ENCODE assay signal across 31 mouse cellular contexts in genomic region chr13:81965431-81965830, GRCm38 (mm10).
"Had no signal": no experiment of that assay in that cellular context is flagged by ENCODE, and none has a peak within 500 bp of the region (broad histone marks: within the 10 kb centered on the region; RNA-seq: fewer than 3 reads in every experiment).

No protein-coding gene starts in this region.

- DNase-seq: left cerebral cortex, postnatal 4 days; liver; liver, embryonic 13.5 days; liver, postnatal 0 days; lung, adult 18-20 months; lung, adult 2 months; lung, embryonic 14.5 days; lung, postnatal 10 days; lung, postnatal 14 days; lung, postnatal 36 days; lung, postnatal 4 days; midbrain, embryonic 14.5 days had no signal

- H3K9ac ChIP-seq: limb, embryonic 12.5 days; limb, embryonic 13.5 days; limb, embryonic 15.5 days; liver, embryonic 12.5 days; liver, embryonic 13.5 days; liver, embryonic 14.5 days; liver, embryonic 15.5 days; liver, postnatal 0 days; lung, embryonic 14.5 days; lung, embryonic 15.5 days; midbrain, embryonic 12.5 days; midbrain, embryonic 13.5 days; midbrain, embryonic 15.5 days; neural tube, embryonic 12.5 days had no signal

- H3K36me3 ChIP-seq: limb, embryonic 10.5 days; limb, embryonic 12.5 days; limb, embryonic 13.5 days; limb, embryonic 15.5 days; liver, embryonic 12.5 days; liver, embryonic 13.5 days; liver, embryonic 15.5 days; lung, embryonic 15.5 days; midbrain, embryonic 10.5 days; midbrain, embryonic 12.5 days; midbrain, embryonic 13.5 days; midbrain, embryonic 15.5 days; neural tube, embryonic 12.5 days had no signal

- H3K4me2 ChIP-seq: limb, embryonic 12.5 days; limb, embryonic 13.5 days; limb, embryonic 15.5 days; liver, embryonic 11.5 days; liver, embryonic 12.5 days; liver, embryonic 13.5 days; liver, embryonic 15.5 days; lung, embryonic 14.5 days; lung, embryonic 15.5 days; midbrain, embryonic 12.5 days; midbrain, embryonic 13.5 days; midbrain, embryonic 15.5 days; neural tube, embryonic 12.5 days had no signal

- H3K4me1 ChIP-seq: limb, embryonic 10.5 days; limb, embryonic 12.5 days; limb, embryonic 13.5 days; limb, embryonic 15.5 days; liver, embryonic 12.5 days; liver, embryonic 13.5 days; liver, embryonic 15.5 days; lung, embryonic 15.5 days; megakaryocyte, embryonic 14.5 days; midbrain, embryonic 10.5 days; midbrain, embryonic 12.5 days; midbrain, embryonic 13.5 days; midbrain, embryonic 15.5 days; neural tube, embryonic 12.5 days had no signal

- ATAC-seq: liver, embryonic 12.5 days; liver, postnatal 0 days; lung, postnatal 0 days; midbrain, embryonic 13.5 days; midbrain, embryonic 15.5 days; midbrain, embryonic 16.5 days had no signal

- H3K27ac ChIP-seq: limb, embryonic 10.5 days; limb, embryonic 12.5 days; limb, embryonic 13.5 days; limb, embryonic 15.5 days; liver, embryonic 12.5 days; liver, embryonic 13.5 days; liver, embryonic 14.5 days; liver, embryonic 15.5 days; lung, embryonic 15.5 days; macrophage; midbrain, embryonic 10.5 days; midbrain, embryonic 12.5 days; midbrain, embryonic 13.5 days; midbrain, embryonic 15.5 days; neural tube, embryonic 12.5 days had no signal

- H3K9me3 ChIP-seq: limb, embryonic 10.5 days; limb, embryonic 12.5 days; limb, embryonic 13.5 days; limb, embryonic 15.5 days; liver, embryonic 12.5 days; liver, embryonic 13.5 days; liver, embryonic 15.5 days; lung, embryonic 15.5 days; megakaryocyte, embryonic 14.5 days; midbrain, embryonic 10.5 days; midbrain, embryonic 12.5 days; midbrain, embryonic 13.5 days; midbrain, embryonic 15.5 days; neural tube, embryonic 12.5 days had no signal

- H3K27me3 ChIP-seq: limb, embryonic 12.5 days; limb, embryonic 13.5 days; limb, embryonic 15.5 days; liver, embryonic 12.5 days; liver, embryonic 13.5 days; liver, embryonic 15.5 days; lung, embryonic 15.5 days; megakaryocyte, embryonic 14.5 days; midbrain, embryonic 12.5 days; midbrain, embryonic 13.5 days; midbrain, embryonic 15.5 days; neural tube, embryonic 12.5 days had no signal

- H3K4me3 ChIP-seq: limb, embryonic 10.5 days; limb, embryonic 12.5 days; limb, embryonic 13.5 days; limb, embryonic 15.5 days; liver, embryonic 12.5 days; liver, embryonic 13.5 days; liver, embryonic 15.5 days; lung, embryonic 15.5 days; megakaryocyte, embryonic 14.5 days; midbrain, embryonic 10.5 days; midbrain, embryonic 12.5 days; midbrain, embryonic 13.5 days; midbrain, embryonic 15.5 days; myocyte; neural tube, embryonic 12.5 days had no signal
